Mouse (Mus musculus) midbrain, embryonic 10.5 days (tissue): ENCODE measurements around the gene Hes1. TPM values are rescaled to one million over a fixed set of nuclear protein-coding genes. Genes with fewer than 3 reads are reported as not detected.
A peak's percentile ranks its signal among the peaks of the same experiment; 100 is the strongest.

Source experiments
- DNase-seq: peaks from one replicate; pipeline ENCODE4 v3.0.0-alpha.2; 2017; ENCODE audit warnings: low spot score
- H3K27ac ChIP-seq: fragments of 300-500 bp; sonication (generic); replicated peaks from 2 replicates; pipeline ENCODE4 v1.5.1; 2016; ENCODE audit warnings: mild to moderate bottlenecking
- H3K27me3 ChIP-seq: fragments of 300-500 bp; sonication (generic); 2 replicates; pipeline ENCODE4 v1.6.1; 2016; ENCODE audit warnings: low read depth, mild to moderate bottlenecking; ENCODE audit not compliant: poor library complexity, severe bottlenecking
- H3K36me3 ChIP-seq: fragments of 300-500 bp; sonication (generic); 2 replicates; pipeline ENCODE4 v1.6.1; 2016; ENCODE audit warnings: mild to moderate bottlenecking, moderate library complexity
- H3K4me1 ChIP-seq: fragments of 300-500 bp; sonication (generic); 2 replicates; pipeline ENCODE4 v1.6.1; 2016
- H3K4me3 ChIP-seq: fragments of 300-500 bp; sonication (generic); 2 replicates; pipeline ENCODE4 v1.5.1; 2016; ENCODE audit warnings: mild to moderate bottlenecking, moderate library complexity
- H3K9me3 ChIP-seq: fragments of 300-500 bp; sonication (generic); replicated peaks from 2 replicates; pipeline ENCODE4 v1.6.1; 2016; ENCODE audit warnings: mild to moderate bottlenecking
- WGBS: fragments of 180-500 bp; shearing (Covaris S2); methylation state at CpG from one replicate; pipeline ENCODE4 v1.1.7; 2016; 5-methylcytosine and 5-hydroxymethylcytosine counted together
- polyA plus RNA-seq: library from polyadenylated mRNA; unstranded; fragments of >200 nt; fragmentation: Nextera tagmentation; extraction: Ambion mirVana; gene quantifications from 2 replicates; pipeline ENCODE4 v1.2.1, GENCODE M21; 2016

Gene Hes1
- polyA plus RNA-seq, 1 experiment from 2014 or later, result 42.5 TPM

GRCm38 (mm10) chr16:30055361-30055889, 8.8 kb upstream of the Hes1 start:
- 77% methylated on average over 10 of the region's 10 CpGs for WGBS
- Histone ChIP-seq H3K4me1 (peaks cover 30% of the 10 kb centered on the region), H3K36me3 (no peaks in the 10 kb centered on the region), H3K4me3 (no peak overlapping the region), H3K27me3 (peaks cover 89% of the 10 kb centered on the region), H3K27ac (no peak overlapping the region), H3K9me3 (no peaks in the 10 kb centered on the region)
- DNase-seq, result no peak

- H3K27me3 ChIP-seq, result peaks cover 90% of the 10 kb centered on the region
- H3K27ac ChIP-seq, result no peak overlapping the region
- H3K9me3 ChIP-seq, result no peaks in the 10 kb centered on the region
- DNase-seq, result no peak
- no peak overlapping the region for H3K4me3 ChIP-seq
- WGBS, result 78% methylated on average over 7 of the region's 7 CpGs
- H3K36me3 ChIP-seq, result no peaks in the 10 kb centered on the region
- H3K4me1 ChIP-seq, result peaks cover 35% of the 10 kb centered on the region
Measured at GRCm38 (mm10) chr16:30055927-30056326, 8.3 kb upstream of the Hes1 start.

DNA sequence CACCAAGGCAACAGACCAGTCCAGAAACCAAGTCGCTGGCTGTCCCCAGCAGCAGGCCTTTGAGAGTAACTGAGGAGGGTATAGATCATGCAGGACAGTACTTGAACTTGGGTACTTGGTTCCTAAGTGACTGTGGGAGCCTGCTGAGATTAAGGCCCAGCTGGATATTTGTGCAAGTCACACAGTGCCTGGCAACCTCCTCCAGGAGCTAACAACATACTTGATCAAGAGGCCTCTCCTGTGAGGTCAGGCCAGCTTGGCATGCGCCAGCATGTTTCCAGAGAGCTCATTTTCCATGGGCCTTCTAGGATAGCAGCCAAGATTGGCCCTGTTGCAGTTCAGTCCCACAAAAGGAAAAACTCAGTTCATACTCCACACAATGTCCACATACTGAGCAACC, 7.3 kb upstream of the Hes1 start:
- 91% methylated on average over 2 of the region's 2 CpGs for WGBS
- DNase-seq, result no peak
- Histone ChIP-seq H3K27me3 (peaks cover 90% of the 10 kb centered on the region), H3K36me3 (no peaks in the 10 kb centered on the region), H3K9me3 (no peaks in the 10 kb centered on the region), H3K4me3 (no peak overlapping the region), H3K4me1 (peaks cover 45% of the 10 kb centered on the region), H3K27ac (no peak overlapping the region)

DNA sequence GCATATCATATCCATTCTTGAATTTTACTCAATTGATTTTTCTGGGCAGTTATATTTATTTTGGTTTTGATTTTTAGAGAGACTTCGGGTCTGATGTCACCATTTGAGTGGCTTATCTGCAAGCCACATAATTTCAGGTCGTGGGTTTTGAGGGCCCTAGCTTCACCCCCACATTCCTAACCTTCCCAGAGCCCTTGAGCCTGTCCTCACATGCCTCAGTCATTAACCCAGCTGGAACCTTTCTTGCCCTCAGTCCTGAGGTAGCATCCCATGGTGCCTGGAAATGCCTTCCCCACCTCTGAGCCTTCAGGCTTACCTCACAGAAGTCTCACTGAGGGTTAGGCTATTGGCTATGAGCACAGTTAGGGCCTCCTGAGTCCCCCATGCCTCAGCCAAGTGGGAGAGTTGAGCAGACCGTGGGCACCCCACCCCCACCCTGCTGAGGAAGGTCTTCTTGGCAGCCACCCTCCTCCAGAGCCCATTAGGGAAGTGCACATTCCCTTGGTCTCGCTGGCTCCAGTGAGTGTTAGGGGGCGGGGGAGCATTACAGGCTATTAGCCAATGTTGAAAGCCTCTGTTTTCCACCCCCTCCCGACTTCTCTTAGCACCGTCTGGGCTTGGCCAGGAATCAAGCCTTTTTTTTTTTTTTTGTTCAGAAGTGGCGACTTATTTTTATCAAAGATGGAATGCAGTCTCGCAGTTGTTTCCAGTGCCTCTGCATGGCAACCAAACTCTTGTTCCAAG, 5.0 kb upstream of the Hes1 start:
- DNase-seq, result no peak
- no peaks in the 10 kb centered on the region for H3K36me3 ChIP-seq
- no peak overlapping the region for H3K4me3 ChIP-seq
- H3K4me1 ChIP-seq, result peaks cover 52% of the 10 kb centered on the region
- H3K27ac ChIP-seq, result 0 out of 2 replicates have a peak overlapping the region, but pooled peaks have one; percentile 33
- peaks cover 84% of the 10 kb centered on the region for H3K27me3 ChIP-seq
- H3K9me3 ChIP-seq, result no peaks in the 10 kb centered on the region
- WGBS, result 23% methylated on average over 9 of the region's 9 CpGs

GRCm38 (mm10) chr16:30060412-30060811, 3.8 kb upstream of the Hes1 start:
- Histone ChIP-seq H3K27ac (peak overlapping the region; percentile 50; the same call in 1 of the 2 replicates), H3K4me3 (no peak overlapping the region), H3K9me3 (no peaks in the 10 kb centered on the region), H3K27me3 (peaks cover 77% of the 10 kb centered on the region), H3K4me1 (peaks cover 63% of the 10 kb centered on the region), H3K36me3 (no peaks in the 10 kb centered on the region)
- peak; percentile 29 for DNase-seq
- 14% methylated on average over 8 of the region's 8 CpGs for WGBS

DNA sequence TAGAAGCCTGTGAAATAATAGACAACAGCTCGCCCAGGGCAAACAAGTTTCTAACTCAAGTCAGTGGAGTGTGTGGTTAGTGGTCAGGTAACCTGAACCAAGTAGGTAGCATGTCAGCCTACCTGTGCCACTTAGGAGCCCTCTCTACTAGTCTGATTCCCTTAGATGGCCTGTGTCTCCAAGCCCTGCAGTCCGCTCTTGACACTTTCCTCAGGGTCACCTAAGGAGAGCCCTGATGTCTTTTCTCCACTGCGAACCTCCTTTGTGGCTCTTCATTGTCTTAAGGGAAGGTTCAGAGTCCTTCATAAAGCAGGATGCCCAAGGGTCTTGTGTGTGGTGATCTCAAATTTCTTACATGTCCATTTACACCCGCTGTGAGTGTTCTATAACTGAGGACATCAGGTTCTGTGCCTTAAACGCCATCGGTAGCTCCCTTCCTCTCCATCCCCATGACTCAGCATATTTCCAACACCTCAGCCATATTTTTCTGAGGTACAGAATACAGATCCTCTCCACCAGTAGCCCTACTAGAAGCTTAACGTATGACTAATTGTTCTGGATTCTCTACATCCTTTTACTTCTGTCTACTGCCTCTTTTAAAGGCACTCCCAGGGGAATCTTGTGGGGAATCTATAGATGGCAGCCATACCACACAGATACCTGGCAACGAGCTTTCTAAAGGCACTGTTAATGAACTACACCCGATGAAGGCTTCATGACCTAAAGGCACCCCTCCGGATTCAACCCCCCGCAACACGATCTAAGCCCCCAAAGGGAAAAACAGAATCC, 1.7 kb upstream of the Hes1 start:
- H3K4me1 ChIP-seq, result peaks cover 82% of the 10 kb centered on the region
- H3K27me3 ChIP-seq, result peaks cover 58% of the 10 kb centered on the region
- H3K4me3 ChIP-seq, result peak overlapping the region; percentile 67
- DNase-seq, result peak; percentile 23
- 16% methylated on average over 12 of the region's 12 CpGs for WGBS
- no peaks in the 10 kb centered on the region for H3K9me3 ChIP-seq
- peaks cover 4% of the 10 kb centered on the region; the same call in 1 of the 2 replicates for H3K36me3 ChIP-seq
- H3K27ac ChIP-seq, result peak overlapping the region; percentile 98

- H3K4me3 ChIP-seq, result peak overlapping the region; percentile 67
- peaks cover 4% of the 10 kb centered on the region; the same call in 1 of the 2 replicates for H3K36me3 ChIP-seq
- WGBS, result under 1% methylated on average over 69 of the region's 82 CpGs
- peaks cover 90% of the 10 kb centered on the region for H3K4me1 ChIP-seq
- H3K27ac ChIP-seq, result peak overlapping the region; percentile 98
- peaks cover 57% of the 10 kb centered on the region for H3K27me3 ChIP-seq
- peak; percentile 87 for DNase-seq
- H3K9me3 ChIP-seq, result no peaks in the 10 kb centered on the region
Measured at GRCm38 (mm10) chr16:30063121-30063881, 883 bp upstream of the Hes1 start.

DNA sequence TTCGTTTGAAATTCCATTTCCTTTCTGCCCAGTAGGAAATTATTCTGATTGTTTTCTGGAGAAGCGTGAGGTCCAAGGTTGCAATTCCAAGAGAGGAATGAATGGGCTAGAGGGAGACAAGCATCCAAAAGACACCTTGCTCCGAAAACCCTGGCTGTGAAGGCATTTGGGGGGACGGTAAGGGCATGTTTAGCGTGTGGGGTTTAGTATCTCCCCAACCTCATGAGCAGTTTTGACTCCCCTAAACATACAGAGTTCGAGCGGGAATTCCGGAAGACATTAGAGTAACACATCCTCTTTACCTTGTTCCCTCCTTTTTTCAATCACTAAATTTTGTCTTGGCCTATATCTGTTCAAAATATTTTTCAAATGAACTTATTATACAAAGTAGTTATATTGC, 429 bp downstream of the Hes1 start:
- H3K27me3 ChIP-seq, result peaks cover 57% of the 10 kb centered on the region
- peak overlapping the region; percentile 98 for H3K27ac ChIP-seq
- peaks cover 96% of the 10 kb centered on the region for H3K4me1 ChIP-seq
- WGBS, result 0% methylated on average over 8 of the region's 8 CpGs
- H3K36me3 ChIP-seq, result peaks cover 4% of the 10 kb centered on the region; the same call in 1 of the 2 replicates
- H3K9me3 ChIP-seq, result no peaks in the 10 kb centered on the region
- DNase-seq, result no peak
- H3K4me3 ChIP-seq, result peak overlapping the region; percentile 67

DNA sequence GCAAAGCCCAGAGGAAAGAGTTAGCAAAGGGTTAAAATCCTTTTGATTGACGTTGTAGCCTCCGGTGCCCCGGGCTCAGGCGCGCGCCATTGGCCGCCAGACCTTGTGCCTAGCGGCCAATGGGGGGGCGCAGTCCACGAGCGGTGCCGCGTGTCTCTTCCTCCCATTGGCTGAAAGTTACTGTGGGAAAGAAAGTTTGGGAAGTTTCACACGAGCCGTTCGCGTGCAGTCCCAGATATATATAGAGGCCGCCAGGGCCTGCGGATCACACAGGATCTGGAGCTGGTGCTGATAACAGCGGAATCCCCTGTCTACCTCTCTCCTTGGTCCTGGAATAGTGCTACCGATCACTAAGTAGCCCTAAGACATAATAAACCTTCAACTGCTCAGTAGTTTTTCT, 893 bp downstream of the Hes1 start:
- peaks cover 96% of the 10 kb centered on the region for H3K4me1 ChIP-seq

DNA sequence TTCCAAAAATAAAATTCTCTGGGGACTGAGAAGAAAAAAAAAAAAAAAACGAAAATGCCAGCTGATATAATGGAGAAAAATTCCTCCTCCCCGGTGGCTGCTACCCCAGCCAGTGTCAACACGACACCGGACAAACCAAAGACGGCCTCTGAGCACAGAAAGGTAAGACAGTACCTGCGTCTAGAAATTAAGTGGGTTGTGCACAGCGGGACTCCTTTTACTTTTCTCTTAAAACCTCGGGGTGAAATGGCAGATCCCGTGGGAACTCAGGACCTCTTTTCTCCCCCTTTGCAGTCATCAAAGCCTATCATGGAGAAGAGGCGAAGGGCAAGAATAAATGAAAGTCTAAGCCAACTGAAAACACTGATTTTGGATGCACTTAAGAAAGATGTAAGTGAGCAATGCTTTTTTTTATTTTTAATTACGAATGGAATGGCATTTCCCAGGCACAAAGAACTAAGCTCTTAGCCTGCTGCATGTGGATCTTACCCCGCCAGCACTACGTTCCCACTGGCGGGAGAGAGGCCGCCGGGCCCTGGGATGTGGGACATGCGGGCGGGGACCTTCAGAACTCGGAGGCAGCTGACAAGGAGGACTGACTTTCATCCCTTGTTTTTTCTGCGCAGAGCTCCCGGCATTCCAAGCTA, 1.5 kb downstream of the Hes1 start:
- Histone ChIP-seq H3K9me3 (no peaks in the 10 kb centered on the region), H3K36me3 (peaks cover 4% of the 10 kb centered on the region; the same call in 1 of the 2 replicates), H3K27me3 (peaks cover 54% of the 10 kb centered on the region), H3K27ac (peak overlapping the region; percentile 89), H3K4me1 (peaks cover 96% of the 10 kb centered on the region), H3K4me3 (peak overlapping the region; percentile 67)
- under 1% methylated on average over 21 of the region's 21 CpGs for WGBS
- peak; percentile 42 for DNase-seq

More for the DNA sequence above, 893 bp downstream of the Hes1 start:
- peak overlapping the region; percentile 67 for H3K4me3 ChIP-seq
- peaks cover 57% of the 10 kb centered on the region for H3K27me3 ChIP-seq
- H3K27ac ChIP-seq, result peak overlapping the region; percentile 98
- H3K9me3 ChIP-seq, result no peaks in the 10 kb centered on the region
- peak; percentile 95 for DNase-seq
- under 1% methylated on average over 21 of the region's 21 CpGs for WGBS
- H3K36me3 ChIP-seq, result peaks cover 4% of the 10 kb centered on the region; the same call in 1 of the 2 replicates

- WGBS, result 0% methylated on average over 38 of the region's 38 CpGs
- H3K4me3 ChIP-seq, result peak overlapping the region; percentile 67
- H3K4me1 ChIP-seq, result peaks cover 94% of the 10 kb centered on the region
- DNase-seq, result peak; percentile 73
- peaks cover 4% of the 10 kb centered on the region; the same call in 1 of the 2 replicates for H3K36me3 ChIP-seq
- H3K27me3 ChIP-seq, result peaks cover 54% of the 10 kb centered on the region
- H3K27ac ChIP-seq, result peak overlapping the region; percentile 89
- H3K9me3 ChIP-seq, result no peaks in the 10 kb centered on the region
Measured at GRCm38 (mm10) chr16:30066184-30066851, 2.1 kb downstream of the Hes1 start.
